Mouse (Mus musculus) hindlimb bud, embryonic 11.5 days (tissue): Measurements from ENCODE around the gene Pard3b.

Experiments used
- DNase-seq: peaks from one replicate; pipeline ENCODE4 v3.0.0-alpha.2; 2012; ENCODE audit warnings: low read depth, low spot score; ENCODE audit errors: extremely low spot score

The Pard3b gene

DNA sequence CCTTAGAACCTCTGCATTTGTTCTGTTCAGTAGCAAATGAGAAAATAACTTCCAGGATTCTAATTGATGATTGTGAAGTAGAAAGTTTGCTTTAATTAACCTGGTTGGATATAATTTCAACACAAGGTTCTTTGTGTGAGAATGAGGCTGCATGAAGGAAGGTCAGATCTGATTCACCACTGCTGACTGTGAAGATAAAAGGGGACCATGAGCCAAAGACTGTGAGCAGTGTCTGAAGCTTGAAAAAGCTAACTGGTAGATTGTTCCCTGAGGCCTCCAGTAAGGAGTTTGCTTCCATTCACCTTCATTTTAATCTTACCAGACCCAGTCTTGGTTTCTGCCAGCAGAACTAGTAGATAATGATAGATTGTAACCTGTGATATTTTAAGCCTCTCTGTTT, 108.9 kb downstream of the Pard3b start:
- DNase-seq = no peak

DNA sequence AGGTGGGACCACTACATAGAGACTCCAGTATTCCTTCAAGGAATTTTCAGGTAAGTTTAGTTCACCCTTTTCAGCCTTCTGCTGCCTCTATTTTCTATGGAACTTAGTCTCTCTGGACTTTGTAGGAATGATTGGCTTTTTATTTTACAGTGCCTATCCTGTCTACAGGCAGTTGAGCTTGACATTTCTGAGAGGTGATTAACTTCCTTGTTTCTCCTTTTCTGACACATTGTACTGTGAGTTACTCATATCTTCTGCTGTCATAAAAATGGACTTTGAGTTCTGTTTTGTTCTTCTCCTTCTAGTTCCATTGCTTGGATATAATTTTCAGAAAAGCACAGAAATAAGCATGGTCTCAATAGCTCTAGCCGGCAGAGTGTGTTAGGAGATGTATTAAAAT, 112.4 kb downstream of the Pard3b start:
- DNase-seq = no peak

- no peak for DNase-seq
Observed at GRCm38 (mm10) chr1:61756771-61757170, 118.1 kb downstream of the Pard3b start.

- DNase-seq = peak; percentile 77
Observed at GRCm38 (mm10) chr1:61771213-61771612, 132.6 kb downstream of the Pard3b start.

DNA sequence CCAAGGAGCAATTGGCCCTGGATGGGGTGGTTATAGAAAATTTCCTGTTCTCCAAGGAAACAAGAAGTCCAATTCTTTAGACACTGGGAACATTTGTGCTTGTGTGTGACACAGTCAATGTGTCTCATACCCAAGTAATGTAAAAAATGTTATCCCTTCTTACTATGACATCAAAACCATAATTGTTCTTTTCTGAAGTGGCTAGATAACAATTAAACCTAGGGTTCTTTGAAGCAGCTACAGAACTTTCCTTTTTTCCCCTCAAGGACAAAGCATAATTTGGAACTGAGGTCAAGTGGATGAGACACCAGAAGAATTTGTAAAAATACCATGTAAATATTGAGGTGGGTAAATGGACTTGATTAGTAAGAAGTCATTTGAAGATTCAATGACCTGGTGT, 140.1 kb downstream of the Pard3b start:
- no peak for DNase-seq

DNA sequence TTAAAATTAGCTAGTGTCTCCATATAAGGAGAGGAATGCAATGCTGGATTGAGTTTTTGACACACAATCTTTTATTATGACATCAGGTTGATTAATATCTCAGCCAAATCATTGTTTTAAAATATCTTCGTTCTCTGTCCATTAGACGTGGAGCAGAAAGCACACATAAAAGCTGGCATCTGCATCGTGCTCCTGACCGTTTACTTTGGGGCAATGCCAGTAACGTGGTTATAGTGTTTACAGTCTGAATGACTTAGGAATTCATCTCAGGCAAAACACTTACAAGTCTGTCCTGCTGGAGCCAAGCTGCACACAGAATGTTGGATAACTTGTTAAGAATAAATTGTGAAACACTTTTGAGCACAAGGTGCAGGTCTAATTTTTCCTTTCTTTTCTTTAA, 141.3 kb downstream of the Pard3b start:
- DNase-seq = no peak

- DNase-seq = no peak
Observed at GRCm38 (mm10) chr1:61796296-61796695, 157.7 kb downstream of the Pard3b start.

- no peak for DNase-seq
Observed at GRCm38 (mm10) chr1:61820213-61820612, 181.6 kb downstream of the Pard3b start.

GRCm38 (mm10) chr1:61825560-61826191, 187.1 kb downstream of the Pard3b start:
- no peak for DNase-seq

GRCm38 (mm10) chr1:61837006-61837544, 198.5 kb downstream of the Pard3b start:
- DNase-seq = no peak

DNA sequence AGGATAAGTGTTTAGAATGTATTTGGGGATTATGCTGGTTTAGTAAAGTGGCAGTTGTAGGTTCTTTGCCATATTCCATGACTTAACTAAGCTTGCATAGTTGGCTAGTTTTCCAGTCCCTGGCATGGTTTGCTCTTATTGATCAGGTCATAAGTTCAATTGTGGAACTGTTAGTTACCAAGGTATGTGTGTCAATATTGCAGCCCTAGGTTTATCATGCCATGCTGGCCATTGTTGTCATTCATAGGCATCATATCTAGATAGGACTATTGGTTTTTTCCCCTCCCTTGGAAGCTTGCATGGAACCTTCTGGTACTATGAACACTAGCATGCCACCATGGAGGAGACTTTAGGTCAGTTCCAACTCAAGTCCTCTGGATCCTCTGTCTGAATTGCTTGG, 208.0 kb downstream of the Pard3b start:
- DNase-seq = no peak

DNA sequence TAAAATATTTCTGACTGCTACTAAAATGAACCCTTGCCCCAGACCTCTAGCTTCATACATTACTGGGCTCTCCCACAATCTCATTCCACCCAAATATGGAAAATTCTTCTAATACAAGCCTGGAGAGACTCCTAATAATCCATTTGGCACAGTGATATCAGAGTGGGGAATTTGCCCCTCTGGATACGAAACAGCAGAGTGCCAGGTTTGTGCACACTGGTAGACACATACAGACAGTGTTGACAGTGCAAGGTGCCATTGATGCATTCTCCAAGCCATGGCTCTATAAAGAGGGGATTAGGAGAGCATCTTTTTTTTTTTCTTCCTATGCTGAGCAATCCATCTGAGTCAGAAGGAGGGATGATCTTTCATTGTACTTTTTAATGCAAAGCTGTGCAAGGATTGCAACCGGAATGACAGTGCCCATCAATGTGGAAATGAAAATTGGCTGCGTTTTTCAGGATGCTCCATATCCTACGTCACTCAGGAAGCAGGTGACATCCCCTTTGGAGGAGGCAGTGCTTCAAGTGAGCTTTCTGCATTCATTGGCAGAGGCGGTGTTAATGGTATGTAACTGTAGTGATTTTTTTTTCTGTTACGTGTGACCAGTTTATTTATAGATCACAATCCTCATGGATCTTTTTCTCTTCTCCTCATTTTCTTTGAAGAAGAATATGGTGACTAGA, 210.5 kb downstream of the Pard3b start:
- no peak for DNase-seq

GRCm38 (mm10) chr1:61850471-61850870, 211.8 kb downstream of the Pard3b start:
- no peak for DNase-seq

DNA sequence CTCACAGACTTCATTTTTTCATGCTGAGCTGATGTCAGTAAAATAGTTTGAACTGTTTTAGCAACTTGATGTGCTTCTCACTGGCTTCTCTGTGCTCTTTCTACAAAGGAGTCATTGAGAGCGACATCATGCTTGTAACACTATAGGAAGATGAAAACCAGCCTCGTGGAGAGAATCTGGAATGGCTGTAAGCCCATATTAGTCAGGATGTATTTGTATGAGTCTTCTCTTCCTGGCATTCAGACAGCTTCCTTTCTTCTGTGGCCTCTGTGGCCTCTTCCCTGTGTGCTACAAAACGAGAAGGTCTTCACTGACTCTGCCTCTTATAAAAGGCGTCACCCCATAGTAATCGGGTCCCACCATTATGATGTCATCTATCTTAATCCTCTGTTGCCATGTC, 212.6 kb downstream of the Pard3b start:
- no peak for DNase-seq

GRCm38 (mm10) chr1:61867286-61868082, 228.9 kb downstream of the Pard3b start:
- no peak for DNase-seq

DNA sequence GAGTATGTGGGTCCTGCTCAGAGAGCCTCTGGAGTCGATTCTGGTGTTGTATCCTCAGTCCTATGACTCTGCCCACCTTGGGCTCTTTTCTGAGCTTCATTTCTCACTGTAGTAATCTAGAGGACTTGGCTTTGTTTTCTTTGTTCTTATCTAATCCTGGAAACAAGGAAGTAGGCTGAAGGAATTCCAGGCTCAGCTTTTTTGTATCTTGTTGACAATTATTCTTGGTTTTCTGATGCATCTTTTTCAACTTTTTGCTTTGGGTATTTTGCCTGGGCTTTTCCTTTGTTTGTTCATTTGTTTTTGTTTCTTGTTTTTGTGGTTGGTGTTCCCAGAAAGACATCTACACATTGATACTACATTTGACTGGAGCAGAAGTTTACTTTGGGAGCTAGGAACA, 236.3 kb downstream of the Pard3b start:
- no peak for DNase-seq

GRCm38 (mm10) chr1:61879706-61880470, 241.3 kb downstream of the Pard3b start:
- DNase-seq = no peak

DNA sequence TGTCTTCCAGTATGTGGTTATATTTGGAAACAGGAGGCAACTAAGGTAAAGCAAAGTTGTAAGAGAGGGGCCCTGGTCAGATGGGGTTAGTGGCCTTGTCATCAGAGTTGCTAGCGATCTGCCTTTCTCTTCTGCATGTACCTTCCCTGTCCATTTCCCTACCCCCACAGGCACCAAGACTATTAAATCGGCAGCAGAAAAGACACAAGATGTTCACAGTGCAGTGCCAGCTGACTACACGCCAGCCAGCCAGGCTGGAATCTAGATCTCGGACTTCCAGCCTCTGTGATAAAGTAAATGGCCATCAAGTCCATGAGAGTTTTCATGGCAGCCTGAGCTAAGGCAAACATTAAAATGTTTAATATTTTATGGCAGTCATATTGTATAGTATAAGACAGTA, 257.4 kb downstream of the Pard3b start:
- no peak for DNase-seq

DNA sequence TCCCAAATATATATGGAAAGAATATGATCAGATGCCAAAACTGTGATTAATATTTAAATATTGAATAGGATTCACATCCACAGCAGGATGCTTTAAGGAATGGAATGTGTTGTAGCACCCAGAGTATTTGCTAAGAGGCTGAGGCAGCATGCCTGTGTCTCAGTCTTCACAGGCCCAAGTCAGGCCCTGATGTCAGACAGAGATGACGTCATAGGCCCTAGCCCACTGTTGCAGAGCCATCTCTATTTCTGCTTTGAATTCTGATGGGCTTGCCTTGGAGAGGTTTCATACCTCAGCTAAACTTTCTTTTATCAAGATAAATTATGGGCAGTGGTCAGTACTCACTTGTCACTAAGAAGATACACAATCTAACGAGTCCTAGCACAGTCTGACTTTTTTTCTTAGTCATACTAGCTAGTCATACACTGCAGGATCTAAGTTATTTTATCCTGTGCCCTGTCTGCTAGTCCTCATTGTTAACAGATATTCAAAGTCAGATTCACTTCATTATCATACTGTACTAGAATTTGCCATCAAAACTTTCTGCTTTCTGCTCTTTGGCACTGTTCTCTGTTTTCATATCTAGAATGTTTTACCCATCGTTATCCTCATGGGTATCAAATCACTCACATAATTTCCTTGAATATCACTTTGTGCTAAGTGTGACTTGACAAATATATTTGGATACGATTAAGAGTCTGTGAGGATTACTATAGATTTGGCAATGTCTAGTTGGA, 264.8 kb downstream of the Pard3b start:
- no peak for DNase-seq

DNA sequence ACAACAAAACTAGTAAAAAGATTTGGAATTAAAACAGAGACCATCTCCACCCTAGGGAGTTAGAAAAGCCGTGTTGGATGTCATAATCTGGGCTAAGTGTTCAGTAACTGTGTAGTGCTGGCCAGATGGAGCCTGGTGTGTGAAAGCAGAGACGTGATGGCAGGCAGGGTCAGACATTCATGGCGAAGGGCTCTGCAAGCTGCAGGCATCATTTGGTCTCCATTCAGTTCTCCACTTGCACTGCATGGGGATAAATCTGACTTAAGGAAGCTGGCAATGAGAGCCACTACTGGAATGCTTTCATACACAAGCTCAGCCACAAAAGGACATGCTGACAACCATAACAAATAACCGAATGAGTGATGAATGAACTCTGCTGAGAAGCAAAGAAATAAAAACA, 265.4 kb downstream of the Pard3b start:
- no peak for DNase-seq
